Mouse (Mus musculus) ovary, adult 18-20 months (tissue): ENCODE measurements at regions not wholly inside any gene's neighbourhood (a gene's known extent, or its start where the extent isn't known, plus 50 kb on each side); places are given as distances from the start of the nearest gene placed in this dataset.
"Not testable (repeated sequence)": the region's sequence is repeated elsewhere in the genome, so short reads cannot be mapped to it uniquely, and the experiment has no call there.

Experiments
- DNase-seq: peaks from one replicate; pipeline ENCODE4 v3.0.0; 2022; ENCODE audit warnings: low spot score, mixed read lengths

- no peak for DNase-seq
These were observed 459.5 kb upstream of the Adamts5 start for GRCm38 (mm10) chr16:86361099-86361498.

GRCm38 (mm10) chr16:86355036-86355435 lies 453.4 kb upstream of the Adamts5 start:
- DNase-seq: no peak

- DNase-seq: no peak
These were observed 446.1 kb upstream of the Adamts5 start for GRCm38 (mm10) chr16:86347753-86348152.

- no peak for DNase-seq
These were observed 445.3 kb upstream of the Adamts5 start for GRCm38 (mm10) chr16:86346916-86347315.

- DNase-seq: no peak
These were observed 438.7 kb upstream of the Adamts5 start for GRCm38 (mm10) chr16:86340311-86340710.

- DNase-seq: no peak
These were observed 423.8 kb upstream of the Adamts5 start for GRCm38 (mm10) chr16:86325406-86325805.

- no peak for DNase-seq
These were observed 417.3 kb upstream of the Adamts5 start for GRCm38 (mm10) chr16:86318898-86319297.

- no peak for DNase-seq
These were observed 408.1 kb upstream of the Adamts5 start for GRCm38 (mm10) chr16:86309696-86310095.

GRCm38 (mm10) chr16:86303869-86304268 lies 402.2 kb upstream of the Adamts5 start:
- DNase-seq: no peak

GRCm38 (mm10) chr16:86302451-86303145 lies 401.0 kb upstream of the Adamts5 start:
- DNase-seq: no peak

- DNase-seq: no peak
These were observed 392.8 kb upstream of the Adamts5 start for GRCm38 (mm10) chr16:86294436-86294835.

GRCm38 (mm10) chr16:86281326-86281725 lies 379.7 kb upstream of the Adamts5 start:
- no peak for DNase-seq

- no peak for DNase-seq
These were observed 375.4 kb upstream of the Adamts5 start for GRCm38 (mm10) chr16:86277031-86277430.

GRCm38 (mm10) chr16:86261612-86262011 lies 360.0 kb upstream of the Adamts5 start:
- DNase-seq: no peak

GRCm38 (mm10) chr16:86252630-86253029 lies 351.0 kb upstream of the Adamts5 start:
- no peak for DNase-seq

- DNase-seq: no peak
These were observed 348.4 kb upstream of the Adamts5 start for GRCm38 (mm10) chr16:86250021-86250420.

- no peak for DNase-seq
These were observed 342.6 kb upstream of the Adamts5 start for GRCm38 (mm10) chr16:86244191-86244590.

- DNase-seq: no peak
These were observed 341.3 kb upstream of the Adamts5 start for GRCm38 (mm10) chr16:86242766-86243510.

GRCm38 (mm10) chr16:86222997-86223396 lies 321.4 kb upstream of the Adamts5 start:
- no peak for DNase-seq

- no peak for DNase-seq
These were observed 308.9 kb upstream of the Adamts5 start for GRCm38 (mm10) chr16:86210547-86210946.

- no peak for DNase-seq
These were observed 307.7 kb upstream of the Adamts5 start for GRCm38 (mm10) chr16:86209319-86209718.

- DNase-seq: no peak
These were observed 288.2 kb upstream of the Adamts5 start for GRCm38 (mm10) chr16:86189874-86190273.

GRCm38 (mm10) chr16:86188966-86189365 lies 287.3 kb upstream of the Adamts5 start:
- no peak for DNase-seq

- not testable (repeated sequence) for DNase-seq
These were observed 286.0 kb upstream of the Adamts5 start for GRCm38 (mm10) chr16:86187609-86188008.
